Mouse (Mus musculus): Measurements from ENCODE around the gene Atp8b4. TPM values are rescaled to one million over a fixed set of nuclear protein-coding genes. Genes with fewer than 3 reads are reported as not detected.
"Not testable (repeated sequence)": the region's sequence is repeated elsewhere in the genome, so short reads cannot be mapped to it uniquely, and the experiment has no call there.

Atp8b4 gene
- polyA plus RNA-seq, 1 experiment from 2014 or later: 2.1 TPM

DNA sequence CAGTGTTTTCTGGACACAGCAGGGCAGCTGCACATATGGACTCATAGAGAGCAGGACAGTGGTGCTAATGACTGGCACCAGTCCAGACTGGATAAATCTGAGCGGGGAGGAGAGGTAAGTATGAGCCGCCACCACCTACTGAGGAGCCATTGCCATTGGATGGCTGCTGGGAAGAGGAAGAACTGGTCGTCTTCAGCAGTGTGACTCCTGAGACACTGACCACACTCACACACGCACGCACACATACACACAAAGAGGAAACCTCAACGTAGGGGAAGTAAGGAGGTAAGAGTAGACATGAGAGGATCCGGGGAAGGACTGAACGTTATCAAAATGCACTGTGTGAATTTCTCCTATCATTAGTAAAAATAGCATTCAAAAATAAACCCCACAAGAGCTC is 27.0 kb upstream of the Atp8b4 start:
- WGBS: 89% methylated on average over 8 of the region's 8 CpGs
- ATAC-seq (replicated peaks; ENCODE audit: insufficient number of reproducible peaks, low FRiP score, low TSS enrichment, low read depth): no peak
- Histone ChIP-seq H3K4me3 (ENCODE audit: low read depth, low read length) (no peak overlapping the region), H3K27me3 (ENCODE audit: control insufficient read depth, insufficient read depth, low read length) (no peaks in the 10 kb centered on the region), H3K36me3 (replicated peaks; ENCODE audit: control insufficient read depth, insufficient read depth, low read depth, low read length) (no peaks in the 10 kb centered on the region), H3K9ac (replicated peaks; ENCODE audit: low read length) (no peak overlapping the region), H3K4me1 (ENCODE audit: control insufficient read depth, insufficient read depth, low read length) (no peaks in the 10 kb centered on the region), H3K27ac (replicated peaks; ENCODE audit: low read depth, low read length) (no peak overlapping the region), H3K9me3 (replicated peaks; ENCODE audit: control insufficient read depth, low read length) (no peaks in the 10 kb centered on the region), H3K4me2 (ENCODE audit: low read depth, low read length) (no peak overlapping the region)
- DNase-seq (ENCODE audit: low spot score): no peak

- DNase-seq (ENCODE audit: low spot score): no peak
Observed at GRCm38 (mm10) chr2:126524271-126524670, 23.8 kb upstream of the Atp8b4 start.

DNA sequence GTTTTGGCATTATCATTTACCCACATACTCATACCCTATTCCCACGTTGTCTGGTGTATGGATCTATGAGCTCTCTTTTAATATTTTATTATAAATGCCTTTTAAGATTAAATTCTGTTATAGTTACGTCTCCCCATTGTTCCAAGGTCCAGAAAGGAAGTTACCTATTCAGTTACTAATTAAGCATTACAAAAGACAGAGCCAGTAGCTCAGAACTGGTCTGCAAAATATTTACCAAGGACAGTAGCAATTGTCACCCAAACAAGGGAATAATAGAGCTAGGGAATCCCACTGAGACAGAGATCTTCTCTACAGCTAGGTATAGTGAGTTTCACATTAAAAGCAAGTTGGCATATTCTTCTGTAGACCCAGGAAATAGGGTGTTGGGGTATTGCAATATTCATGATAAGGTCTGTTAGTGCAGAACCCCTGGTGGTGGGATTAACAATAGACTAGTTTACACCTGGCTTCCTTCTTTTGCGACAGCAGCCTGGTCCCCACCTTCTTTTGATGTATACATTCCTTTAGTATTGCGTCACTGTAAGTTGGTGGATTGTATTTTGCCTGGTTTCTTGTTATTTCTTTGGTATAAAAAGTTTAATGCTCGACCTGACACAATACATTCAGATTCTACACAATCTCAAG is 22.7 kb upstream of the Atp8b4 start:
- not testable (repeated sequence) for H3K4me1 ChIP-seq (ENCODE audit: control insufficient read depth, insufficient read depth, low read length); H3K27ac ChIP-seq (replicated peaks; ENCODE audit: low read depth, low read length); H3K9me3 ChIP-seq (replicated peaks; ENCODE audit: control insufficient read depth, low read length); DNase-seq (ENCODE audit: low spot score); H3K9ac ChIP-seq (replicated peaks; ENCODE audit: low read length); H3K27me3 ChIP-seq (ENCODE audit: control insufficient read depth, insufficient read depth, low read length); H3K4me3 ChIP-seq (ENCODE audit: low read depth, low read length); ATAC-seq (replicated peaks; ENCODE audit: insufficient number of reproducible peaks, low FRiP score, low TSS enrichment, low read depth); H3K4me2 ChIP-seq (ENCODE audit: low read depth, low read length); H3K36me3 ChIP-seq (replicated peaks; ENCODE audit: control insufficient read depth, insufficient read depth, low read depth, low read length)
- 72% methylated on average over 5 of the region's 5 CpGs for WGBS

More at GRCm38 (mm10) chr2:126524271-126524670, 23.8 kb upstream of the Atp8b4 start:
- Histone ChIP-seq H3K4me1 (ENCODE audit: control insufficient read depth, insufficient read depth, low read length) (no peaks in the 10 kb centered on the region), H3K4me2 (ENCODE audit: low read depth, low read length) (no peak overlapping the region), H3K36me3 (replicated peaks; ENCODE audit: control insufficient read depth, insufficient read depth, low read depth, low read length) (no peaks in the 10 kb centered on the region), H3K27me3 (ENCODE audit: control insufficient read depth, insufficient read depth, low read length) (no peaks in the 10 kb centered on the region), H3K4me3 (ENCODE audit: low read depth, low read length) (no peak overlapping the region), H3K27ac (replicated peaks; ENCODE audit: low read depth, low read length) (no peak overlapping the region), H3K9me3 (replicated peaks; ENCODE audit: control insufficient read depth, low read length) (no peaks in the 10 kb centered on the region), H3K9ac (replicated peaks; ENCODE audit: low read length) (no peak overlapping the region)
- 77% methylated on average over 2 of the region's 2 CpGs for WGBS
- ATAC-seq (replicated peaks; ENCODE audit: insufficient number of reproducible peaks, low FRiP score, low TSS enrichment, low read depth): no peak

- WGBS: 64% methylated on average over 8 of the region's 8 CpGs
- Histone ChIP-seq H3K36me3 (replicated peaks; ENCODE audit: control insufficient read depth, insufficient read depth, low read depth, low read length) (no peaks in the 10 kb centered on the region), H3K27ac (replicated peaks; ENCODE audit: low read depth, low read length) (no peak overlapping the region), H3K27me3 (ENCODE audit: control insufficient read depth, insufficient read depth, low read length) (no peaks in the 10 kb centered on the region), H3K9me3 (replicated peaks; ENCODE audit: control insufficient read depth, low read length) (no peaks in the 10 kb centered on the region), H3K9ac (replicated peaks; ENCODE audit: low read length) (no peak overlapping the region), H3K4me2 (ENCODE audit: low read depth, low read length) (no peak overlapping the region), H3K4me1 (ENCODE audit: control insufficient read depth, insufficient read depth, low read length) (no peaks in the 10 kb centered on the region), H3K4me3 (ENCODE audit: low read depth, low read length) (no peak overlapping the region)
- DNase-seq (ENCODE audit: low spot score) (no peak), ATAC-seq (replicated peaks; ENCODE audit: insufficient number of reproducible peaks, low FRiP score, low TSS enrichment, low read depth) (no peak)
Observed at GRCm38 (mm10) chr2:126522056-126522455, 21.6 kb upstream of the Atp8b4 start.

GRCm38 (mm10) chr2:126521471-126521870 is 21.0 kb upstream of the Atp8b4 start:
- no peaks in the 10 kb centered on the region for H3K36me3 ChIP-seq (replicated peaks; ENCODE audit: control insufficient read depth, insufficient read depth, low read depth, low read length)
- H3K4me1 ChIP-seq (ENCODE audit: control insufficient read depth, insufficient read depth, low read length): no peaks in the 10 kb centered on the region
- ATAC-seq (replicated peaks; ENCODE audit: insufficient number of reproducible peaks, low FRiP score, low TSS enrichment, low read depth) (no peak), DNase-seq (ENCODE audit: low spot score) (no peak)
- H3K27me3 ChIP-seq (ENCODE audit: control insufficient read depth, insufficient read depth, low read length): no peaks in the 10 kb centered on the region
- no peak overlapping the region for H3K27ac ChIP-seq (replicated peaks; ENCODE audit: low read depth, low read length)
- no peak overlapping the region for H3K9ac ChIP-seq (replicated peaks; ENCODE audit: low read length)
- no peaks in the 10 kb centered on the region for H3K9me3 ChIP-seq (replicated peaks; ENCODE audit: control insufficient read depth, low read length)
- WGBS: 78% methylated on average over 10 of the region's 10 CpGs
- no peak overlapping the region for H3K4me2 ChIP-seq (ENCODE audit: low read depth, low read length)
- H3K4me3 ChIP-seq (ENCODE audit: low read depth, low read length): no peak overlapping the region

- Histone ChIP-seq H3K27me3 (ENCODE audit: control insufficient read depth, insufficient read depth, low read length) (no peaks in the 10 kb centered on the region), H3K27ac (replicated peaks; ENCODE audit: low read depth, low read length) (no peak overlapping the region), H3K36me3 (replicated peaks; ENCODE audit: control insufficient read depth, insufficient read depth, low read depth, low read length) (no peaks in the 10 kb centered on the region), H3K4me2 (ENCODE audit: low read depth, low read length) (no peak overlapping the region), H3K9ac (replicated peaks; ENCODE audit: low read length) (no peak overlapping the region), H3K4me1 (ENCODE audit: control insufficient read depth, insufficient read depth, low read length) (no peaks in the 10 kb centered on the region), H3K4me3 (ENCODE audit: low read depth, low read length) (no peak overlapping the region), H3K9me3 (replicated peaks; ENCODE audit: control insufficient read depth, low read length) (no peaks in the 10 kb centered on the region)
- peak; percentile 72 for DNase-seq (ENCODE audit: low spot score)
- 14% methylated on average over 7 of the region's 7 CpGs for WGBS
- ATAC-seq (replicated peaks; ENCODE audit: insufficient number of reproducible peaks, low FRiP score, low TSS enrichment, low read depth): no peak
Observed at GRCm38 (mm10) chr2:126520828-126521227, 20.4 kb upstream of the Atp8b4 start.

- H3K27me3 ChIP-seq (ENCODE audit: control insufficient read depth, insufficient read depth, low read length): no peaks in the 10 kb centered on the region
- no peaks in the 10 kb centered on the region for H3K4me1 ChIP-seq (ENCODE audit: control insufficient read depth, insufficient read depth, low read length)
- H3K4me3 ChIP-seq (ENCODE audit: low read depth, low read length): no peak overlapping the region
- ATAC-seq (replicated peaks; ENCODE audit: insufficient number of reproducible peaks, low FRiP score, low TSS enrichment, low read depth) (no peak), DNase-seq (ENCODE audit: low spot score) (no peak)
- no peak overlapping the region for H3K4me2 ChIP-seq (ENCODE audit: low read depth, low read length)
- no peaks in the 10 kb centered on the region for H3K9me3 ChIP-seq (replicated peaks; ENCODE audit: control insufficient read depth, low read length)
- no peak overlapping the region for H3K27ac ChIP-seq (replicated peaks; ENCODE audit: low read depth, low read length)
- no peaks in the 10 kb centered on the region for H3K36me3 ChIP-seq (replicated peaks; ENCODE audit: control insufficient read depth, insufficient read depth, low read depth, low read length)
- no peak overlapping the region for H3K9ac ChIP-seq (replicated peaks; ENCODE audit: low read length)
- WGBS: 89% methylated on average over 11 of the region's 11 CpGs
Observed at GRCm38 (mm10) chr2:126519872-126520581, 19.6 kb upstream of the Atp8b4 start.

DNA sequence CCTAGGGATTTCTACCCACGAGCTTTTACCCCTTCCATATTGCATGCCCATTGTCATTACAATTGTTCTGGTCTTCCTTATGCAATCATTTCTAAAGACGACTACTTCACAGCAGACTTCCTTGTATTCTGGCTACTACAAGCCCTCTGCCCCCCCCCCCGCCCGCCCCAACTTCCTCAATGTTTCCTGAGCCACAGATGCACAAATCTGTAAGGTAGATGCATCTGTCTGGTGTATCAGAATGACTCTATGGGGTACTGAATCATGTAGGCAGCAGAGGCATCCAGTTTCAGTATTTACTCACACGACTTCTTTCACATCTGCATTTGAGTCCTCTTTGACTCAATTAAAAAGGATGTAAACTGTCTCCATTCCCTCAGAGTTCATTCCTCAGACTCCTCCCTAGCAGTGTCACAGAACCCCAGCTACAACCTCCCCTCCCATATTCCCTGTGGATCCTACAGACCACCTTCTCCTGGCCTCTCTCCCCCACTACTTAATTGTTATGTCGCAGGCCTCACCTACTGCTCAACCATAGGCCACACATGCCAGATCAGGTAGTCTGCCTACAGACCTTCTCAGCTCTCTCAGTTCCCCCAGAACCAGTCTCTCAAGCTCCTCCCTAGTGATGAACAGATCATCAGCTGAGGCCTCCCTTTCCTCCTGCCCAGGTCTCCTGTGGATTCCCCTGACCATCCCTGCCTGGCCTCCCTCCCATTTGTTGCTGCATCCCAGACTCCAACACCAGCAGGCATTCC is 14.8 kb upstream of the Atp8b4 start:
- DNase-seq (ENCODE audit: low spot score) (no peak), ATAC-seq (replicated peaks; ENCODE audit: insufficient number of reproducible peaks, low FRiP score, low TSS enrichment, low read depth) (no peak)
- Histone ChIP-seq H3K27me3 (ENCODE audit: control insufficient read depth, insufficient read depth, low read length) (no peaks in the 10 kb centered on the region), H3K9me3 (replicated peaks; ENCODE audit: control insufficient read depth, low read length) (no peaks in the 10 kb centered on the region), H3K4me1 (ENCODE audit: control insufficient read depth, insufficient read depth, low read length) (no peaks in the 10 kb centered on the region), H3K36me3 (replicated peaks; ENCODE audit: control insufficient read depth, insufficient read depth, low read depth, low read length) (no peaks in the 10 kb centered on the region), H3K4me2 (ENCODE audit: low read depth, low read length) (no peak overlapping the region), H3K27ac (replicated peaks; ENCODE audit: low read depth, low read length) (no peak overlapping the region), H3K9ac (replicated peaks; ENCODE audit: low read length) (no peak overlapping the region), H3K4me3 (ENCODE audit: low read depth, low read length) (no peak overlapping the region)
- 82% methylated on average over 6 of the region's 6 CpGs for WGBS
